Mouse (Mus musculus): ENCODE measurements around the gene Rai14. TPM values are rescaled to one million over a fixed set of nuclear protein-coding genes. Genes with fewer than 3 reads are reported as not detected.

The Rai14 gene
- polyA plus RNA-seq (2014; fragmentation: Nextera tagmentation; extraction: Ambion mirVana) = 73.1 and 74.7 TPM in 2 replicates

DNA sequence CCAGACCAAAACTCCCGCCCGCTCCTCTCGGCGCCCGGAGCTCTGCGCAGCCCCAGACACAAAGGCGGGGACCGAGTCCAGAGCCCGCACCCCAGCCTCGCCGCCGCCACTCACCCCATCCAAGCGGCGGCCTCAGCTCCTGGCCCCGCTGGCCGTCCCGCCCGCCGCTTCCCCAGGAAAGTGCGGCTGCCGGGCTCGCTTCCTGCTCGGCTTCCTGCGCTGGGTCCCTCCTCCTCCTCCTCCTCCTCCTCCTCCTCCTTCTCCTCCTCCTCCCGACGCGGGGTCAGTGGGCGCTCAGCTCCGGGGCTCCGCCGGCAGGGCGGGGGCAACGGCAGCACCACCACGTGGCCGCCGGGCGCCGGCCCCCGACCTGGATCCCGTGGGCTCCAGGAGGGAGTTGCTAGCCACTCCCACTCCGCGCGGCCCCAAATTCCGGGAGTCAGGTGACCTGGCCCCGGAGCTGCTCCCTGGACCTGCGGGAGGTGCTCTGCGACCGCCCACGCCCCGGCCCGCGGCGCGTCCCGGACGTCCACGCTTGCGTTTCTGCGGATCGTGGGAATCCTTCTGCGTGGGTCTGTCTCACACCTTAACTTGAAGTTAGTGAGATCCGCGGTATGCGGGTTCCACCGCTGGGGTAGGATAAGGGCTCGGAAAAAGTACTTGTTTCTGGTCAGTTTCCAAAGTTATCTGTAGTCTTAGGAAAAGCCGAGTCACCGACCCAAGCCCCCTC, at the start of gene Rai14:
Gene Rai14, minus strand, starts transcription at position 216 of the 730 bp plus-strand sequence.
- Histone ChIP-seq H3K4me3 (ENCODE audit: low read depth, low read length) (peak within 1 kb of the TSS; percentile 84), H3K9ac (peak within 1 kb of the TSS; percentile 86), H3K9me3 (ENCODE audit: low read depth, low read length) (no peaks in the 10 kb centered on the region), H3K27me3 (ENCODE audit: insufficient read depth, low read length) (no peaks in the 10 kb centered on the region), H3K4me1 (ENCODE audit: insufficient read depth) (peaks cover 11% of the 10 kb centered on the region), H3K4me2 (peak within 1 kb of the TSS; percentile 91), H3K36me3 (ENCODE audit: insufficient read depth) (no peaks in the 10 kb centered on the region), H3K27ac (ENCODE audit: low read depth) (peak within 1 kb of the TSS; percentile 91)
- WGBS = under 1% methylated on average over 64 of the region's 68 CpGs
- TF ChIP-seq CTCF (IDR thresholded peaks at IDR 0.05; ENCODE audit: low read depth) = no peak
- DNase-seq (peak; percentile 86), ATAC-seq (ENCODE audit: insufficient read depth) (peak; percentile 88)

DNA sequence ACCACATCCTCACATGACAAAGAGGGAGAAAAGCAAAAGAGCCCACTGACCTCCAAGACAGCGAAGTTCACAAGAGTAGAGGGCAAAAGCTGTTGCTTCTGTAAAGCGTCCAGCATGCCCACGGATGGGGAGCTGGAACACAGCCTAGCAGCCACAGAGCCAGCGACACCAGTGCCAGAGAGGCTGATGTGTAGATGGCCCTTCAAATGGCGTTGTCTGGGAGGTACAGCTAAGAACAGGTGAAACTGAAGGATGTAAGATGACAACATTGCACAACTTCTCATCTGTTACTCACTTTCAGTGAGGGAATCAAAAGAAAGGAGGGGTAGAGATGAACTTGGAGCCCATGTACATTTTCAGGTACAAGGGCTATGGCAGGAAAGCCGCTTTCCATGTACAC, 47.0 kb upstream of the Rai14 start:
- H3K27ac ChIP-seq (ENCODE audit: low read depth) = no peak overlapping the region
- WGBS = 78% methylated on average over 6 of the region's 6 CpGs
- ATAC-seq (ENCODE audit: insufficient read depth) = no peak

DNA sequence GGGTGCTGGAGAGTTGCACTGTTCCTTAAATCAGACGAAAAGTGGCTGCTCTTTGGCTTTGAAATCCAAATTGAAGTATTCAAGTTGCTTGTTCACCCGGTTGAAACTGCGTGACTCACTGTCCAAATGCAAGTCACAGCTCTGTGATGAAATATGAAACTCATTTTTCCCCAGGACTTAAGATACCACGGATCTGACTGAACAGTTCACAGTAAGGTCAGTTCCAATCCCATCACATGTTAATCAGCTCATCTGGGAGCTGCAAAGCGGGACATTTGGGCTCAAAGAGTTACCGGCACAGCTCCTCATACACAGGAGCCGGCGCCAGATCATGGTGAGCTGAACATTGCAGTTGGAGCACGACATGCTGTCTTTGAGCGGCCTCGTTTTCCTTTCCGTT, 45.6 kb upstream of the Rai14 start:
- no peaks in the 10 kb centered on the region for H3K4me1 ChIP-seq (ENCODE audit: insufficient read depth)
- ATAC-seq (ENCODE audit: insufficient read depth) (0 out of 2 replicates have a peak, but pooled peaks have one; percentile 41), DNase-seq (peak; percentile 20)
- H3K9me3 ChIP-seq (ENCODE audit: low read depth, low read length) = no peaks in the 10 kb centered on the region
- H3K27ac ChIP-seq (ENCODE audit: low read depth) = no peak overlapping the region
- H3K9ac ChIP-seq = no peak overlapping the region
- 64% methylated on average over 12 of the region's 12 CpGs for WGBS
- no peaks in the 10 kb centered on the region for H3K36me3 ChIP-seq (ENCODE audit: insufficient read depth)
- no peak overlapping the region for H3K4me2 ChIP-seq
- H3K27me3 ChIP-seq (ENCODE audit: insufficient read depth, low read length) = no peaks in the 10 kb centered on the region
- H3K4me3 ChIP-seq (ENCODE audit: low read depth, low read length) = no peak overlapping the region
- TF ChIP-seq CTCF (IDR thresholded peaks at IDR 0.05; ENCODE audit: low read depth) = no peak

More for the DNA sequence above, 47.0 kb upstream of the Rai14 start:
- Histone ChIP-seq H3K4me1 (ENCODE audit: insufficient read depth) (no peaks in the 10 kb centered on the region), H3K4me2 (no peak overlapping the region), H3K4me3 (ENCODE audit: low read depth, low read length) (no peak overlapping the region), H3K9me3 (ENCODE audit: low read depth, low read length) (no peaks in the 10 kb centered on the region), H3K36me3 (ENCODE audit: insufficient read depth) (no peaks in the 10 kb centered on the region), H3K27me3 (ENCODE audit: insufficient read depth, low read length) (no peaks in the 10 kb centered on the region), H3K9ac (no peak overlapping the region)
- TF ChIP-seq CTCF (IDR thresholded peaks at IDR 0.05; ENCODE audit: low read depth) = no peak
- DNase-seq = no peak

DNA sequence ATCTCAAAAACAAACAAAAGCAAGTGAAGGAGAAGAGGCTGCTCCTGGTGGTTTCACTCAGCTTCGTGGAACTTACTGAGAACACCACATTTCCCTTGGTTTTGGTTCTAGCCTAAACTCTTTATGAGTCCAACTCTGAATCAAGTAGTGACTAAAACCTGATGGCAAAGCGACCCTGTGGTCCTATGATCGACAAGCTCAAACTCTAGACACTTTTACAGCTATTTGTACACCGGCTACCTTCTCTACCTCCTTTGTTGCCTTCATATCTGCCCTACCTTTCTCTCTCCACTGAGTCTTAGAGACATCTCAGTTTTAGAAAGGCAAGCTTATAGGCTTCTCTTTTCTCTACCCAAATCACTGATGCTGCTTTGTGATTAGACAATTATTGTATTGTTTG, 45.0 kb upstream of the Rai14 start:
- no peak overlapping the region for H3K27ac ChIP-seq (ENCODE audit: low read depth)
- no peak overlapping the region for H3K9ac ChIP-seq
- ATAC-seq (ENCODE audit: insufficient read depth) (no peak), DNase-seq (no peak)
- no peak for TF ChIP-seq CTCF (IDR thresholded peaks at IDR 0.05; ENCODE audit: low read depth)
- H3K4me2 ChIP-seq = no peak overlapping the region
- 85% methylated on average over 4 of the region's 4 CpGs for WGBS
- no peak overlapping the region for H3K4me3 ChIP-seq (ENCODE audit: low read depth, low read length)
- no peaks in the 10 kb centered on the region for H3K36me3 ChIP-seq (ENCODE audit: insufficient read depth)
- no peaks in the 10 kb centered on the region for H3K9me3 ChIP-seq (ENCODE audit: low read depth, low read length)
- no peaks in the 10 kb centered on the region for H3K4me1 ChIP-seq (ENCODE audit: insufficient read depth)
- H3K27me3 ChIP-seq (ENCODE audit: insufficient read depth, low read length) = no peaks in the 10 kb centered on the region

DNA sequence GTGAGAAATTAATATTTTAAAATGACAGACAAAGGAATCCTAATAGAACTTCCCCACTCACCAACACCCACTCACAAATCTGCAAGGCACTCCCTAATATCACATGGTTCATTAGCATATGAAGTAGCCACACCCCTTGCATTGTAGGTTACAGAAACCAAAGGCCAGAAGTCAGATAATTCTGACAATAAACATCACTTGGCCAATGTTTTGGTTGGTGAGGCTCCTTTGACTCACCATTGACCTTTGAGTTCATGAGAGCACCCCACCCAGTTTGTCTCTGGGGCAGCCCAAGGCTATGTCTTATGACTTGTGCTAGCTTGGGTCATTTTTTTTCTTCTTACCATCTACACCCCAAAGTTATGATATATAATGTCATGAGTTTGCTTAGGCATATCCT, 44.4 kb upstream of the Rai14 start:
- no peaks in the 10 kb centered on the region for H3K4me1 ChIP-seq (ENCODE audit: insufficient read depth)
- no peak for TF ChIP-seq CTCF (IDR thresholded peaks at IDR 0.05; ENCODE audit: low read depth)
- H3K27me3 ChIP-seq (ENCODE audit: insufficient read depth, low read length) = no peaks in the 10 kb centered on the region
- no peak for ATAC-seq (ENCODE audit: insufficient read depth)
- no peak overlapping the region for H3K4me2 ChIP-seq
- H3K9ac ChIP-seq = no peak overlapping the region
- no peak for DNase-seq
- no peaks in the 10 kb centered on the region for H3K9me3 ChIP-seq (ENCODE audit: low read depth, low read length)
- H3K27ac ChIP-seq (ENCODE audit: low read depth) = no peak overlapping the region
- no peak overlapping the region for H3K4me3 ChIP-seq (ENCODE audit: low read depth, low read length)
- no peaks in the 10 kb centered on the region for H3K36me3 ChIP-seq (ENCODE audit: insufficient read depth)

DNA sequence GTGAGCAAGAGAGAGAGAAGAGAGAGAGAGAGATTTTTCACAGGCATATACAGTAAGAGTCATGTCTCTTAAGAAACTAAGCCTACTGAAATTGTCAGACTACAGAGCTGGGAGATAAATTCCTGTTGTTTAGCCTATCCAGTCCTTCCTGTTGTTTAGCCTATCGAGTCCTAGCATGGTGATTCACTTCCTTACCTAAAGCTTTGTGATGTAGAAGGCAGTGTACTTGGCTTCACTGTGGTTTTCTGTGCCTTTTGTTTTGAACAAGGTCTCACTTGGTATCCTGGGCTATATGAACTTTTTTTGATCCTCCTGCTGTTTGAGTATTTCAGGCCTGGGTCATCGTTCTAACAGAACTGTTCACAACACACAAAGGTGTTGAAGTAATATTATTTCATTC, 36.7 kb upstream of the Rai14 start:
- Histone ChIP-seq H3K27ac (ENCODE audit: low read depth) (no peak overlapping the region), H3K4me3 (ENCODE audit: low read depth, low read length) (no peak overlapping the region), H3K9ac (no peak overlapping the region), H3K9me3 (ENCODE audit: low read depth, low read length) (no peaks in the 10 kb centered on the region), H3K27me3 (ENCODE audit: insufficient read depth, low read length) (no peaks in the 10 kb centered on the region), H3K4me2 (no peak overlapping the region), H3K36me3 (ENCODE audit: insufficient read depth) (no peaks in the 10 kb centered on the region), H3K4me1 (ENCODE audit: insufficient read depth) (no peaks in the 10 kb centered on the region; the same call in 1 of the 2 replicates)
- ATAC-seq (ENCODE audit: insufficient read depth) = no peak
- 68% methylated on average over 2 of the region's 2 CpGs for WGBS
- no peak for TF ChIP-seq CTCF (IDR thresholded peaks at IDR 0.05; ENCODE audit: low read depth)
- DNase-seq = no peak

DNA sequence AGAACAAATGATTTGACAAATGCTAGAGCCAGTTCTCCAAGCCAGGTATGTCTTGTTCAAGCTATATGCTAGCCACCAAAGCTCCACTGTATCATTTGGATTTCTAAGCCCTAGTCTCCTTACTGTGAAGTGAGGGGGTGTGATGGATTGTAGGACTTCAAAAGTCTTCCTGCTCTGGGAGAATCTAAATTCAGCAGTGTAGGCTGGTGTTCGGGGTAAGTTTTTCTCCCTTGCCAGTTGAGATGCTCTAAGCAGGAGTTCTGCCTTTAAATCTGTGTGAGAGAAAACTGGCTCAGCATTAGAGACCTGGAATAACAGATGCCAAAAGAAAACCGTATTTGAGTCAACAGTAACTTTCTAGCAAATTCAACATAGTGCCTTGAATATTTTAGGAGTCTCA, 35.9 kb upstream of the Rai14 start:
- Histone ChIP-seq H3K27me3 (ENCODE audit: insufficient read depth, low read length) (no peaks in the 10 kb centered on the region), H3K36me3 (ENCODE audit: insufficient read depth) (no peaks in the 10 kb centered on the region), H3K27ac (ENCODE audit: low read depth) (no peak overlapping the region), H3K4me3 (ENCODE audit: low read depth, low read length) (no peak overlapping the region), H3K9me3 (ENCODE audit: low read depth, low read length) (no peaks in the 10 kb centered on the region), H3K9ac (no peak overlapping the region), H3K4me1 (ENCODE audit: insufficient read depth) (no peaks in the 10 kb centered on the region; the same call in 1 of the 2 replicates), H3K4me2 (no peak overlapping the region)
- WGBS = 68% methylated on average over 2 of the region's 2 CpGs
- TF ChIP-seq CTCF (IDR thresholded peaks at IDR 0.05; ENCODE audit: low read depth) = no peak
- DNase-seq (no peak), ATAC-seq (ENCODE audit: insufficient read depth) (no peak)

Measured in lung, embryonic 14.5 days (tissue).